Mouse (Mus musculus): Measurements from ENCODE around the gene Ccser2.

GRCm38 (mm10) chr14:36957261-36957660, 11.3 kb downstream of the Ccser2 start:
- no peak for TF ChIP-seq CTCF (IDR thresholded peaks at IDR 0.05; ENCODE audit: extremely low read depth, insufficient read length, insufficient replicate concordance, low read depth, low read length)
- no peak for TF ChIP-seq POLR2A (IDR thresholded peaks at IDR 0.05; ENCODE audit: low read depth, low read length)
